Mouse (Mus musculus): ENCODE results near the gene Mndal. TPM values are rescaled to one million over a fixed set of nuclear protein-coding genes. Genes with fewer than 3 reads are reported as not detected.

Gene Mndal
- polyA plus RNA-seq, 1 experiment from 2014 or later, result 0.77 TPM

Other genes starting within 250 kb of the Mndal start
- gene Ifi207, start 200.7 kb downstream of the Mndal start, polyA plus RNA-seq (2016; fragmentation: Nextera tagmentation; extraction: Ambion mirVana), result 0.14 and 0.24 TPM in 2 replicates
- 0.28 and 0.31 TPM in 2 replicates for gene Ifi204, start 175.5 kb downstream of the Mndal start, polyA plus RNA-seq (2016; fragmentation: Nextera tagmentation; extraction: Ambion mirVana)
- 1.1 and 2.7 TPM in 2 replicates for gene Ifi211, start 29.4 kb downstream of the Mndal start, polyA plus RNA-seq (2016; fragmentation: Nextera tagmentation; extraction: Ambion mirVana)
- gene Ifi203, start 181 bp upstream of the Mndal start, polyA plus RNA-seq (2016; fragmentation: Nextera tagmentation; extraction: Ambion mirVana), result not detected in 2 replicates
- gene Ifi202b, start 40.3 kb upstream of the Mndal start, polyA plus RNA-seq (2016; fragmentation: Nextera tagmentation; extraction: Ambion mirVana), result not detected in 2 replicates
- gene Ifi205, start 89.3 kb upstream of the Mndal start, polyA plus RNA-seq (2016; fragmentation: Nextera tagmentation; extraction: Ambion mirVana), result 1.2 and 2.6 TPM in 2 replicates
- 0.13 TPM in 1 of 2 replicates, not detected in the other for gene Olfr433, start 98.2 kb upstream of the Mndal start, polyA plus RNA-seq (2016; fragmentation: Nextera tagmentation; extraction: Ambion mirVana)
- gene Olfr432, start 106.7 kb upstream of the Mndal start, polyA plus RNA-seq (2016; fragmentation: Nextera tagmentation; extraction: Ambion mirVana), result not detected in 2 replicates
- not detected in 2 replicates for gene Olfr430, start 124.1 kb upstream of the Mndal start, polyA plus RNA-seq (2016; fragmentation: Nextera tagmentation; extraction: Ambion mirVana)
- gene Olfr429, start 141.8 kb upstream of the Mndal start, polyA plus RNA-seq (2016; fragmentation: Nextera tagmentation; extraction: Ambion mirVana), result not detected in 2 replicates
- not detected in 2 replicates for gene Olfr427, start 154.4 kb upstream of the Mndal start, polyA plus RNA-seq (2016; fragmentation: Nextera tagmentation; extraction: Ambion mirVana)
- not detected in 2 replicates for gene Olfr231, start 178.7 kb upstream of the Mndal start, polyA plus RNA-seq (2016; fragmentation: Nextera tagmentation; extraction: Ambion mirVana)
- gene Olfr424, start 189.0 kb upstream of the Mndal start, polyA plus RNA-seq (2016; fragmentation: Nextera tagmentation; extraction: Ambion mirVana), result not detected in 2 replicates
- gene Olfr420, start 213.1 kb upstream of the Mndal start, polyA plus RNA-seq (2016; fragmentation: Nextera tagmentation; extraction: Ambion mirVana), result 0.09 TPM in 1 of 2 replicates, not detected in the other
- 3.8 and 6.7 TPM in 2 replicates for gene Spta1, start 230.3 kb upstream of the Mndal start, polyA plus RNA-seq (2016; fragmentation: Nextera tagmentation; extraction: Ambion mirVana)